Mouse (Mus musculus) thymus, adult 2 months (tissue): ENCODE results near the gene Wt1. TPM values are rescaled to one million over a fixed set of nuclear protein-coding genes. Genes with fewer than 3 reads are reported as not detected.

Source experiments
- DNase-seq: peaks from one replicate; pipeline ENCODE4 v3.0.0; 2021
- H3K27ac ChIP-seq: fragments of 200-500 bp; 2 replicates; pipeline ENCODE4 v1.5.1; 2012; ENCODE audit warnings: low read length, control low read depth; ENCODE audit not compliant: control insufficient read depth, insufficient read depth
- H3K27me3 ChIP-seq: fragments of 200-500 bp; 2 replicates; pipeline ENCODE4 v1.6.1; 2012; ENCODE audit warnings: mild to moderate bottlenecking, low read length, moderate library complexity, mixed read lengths; ENCODE audit not compliant: control insufficient read depth, insufficient read depth
- H3K36me3 ChIP-seq: fragments of 200-500 bp; 2 replicates; pipeline ENCODE4 v1.6.1; 2012; ENCODE audit warnings: mild to moderate bottlenecking, low read length, moderate library complexity; ENCODE audit not compliant: control insufficient read depth, insufficient read depth
- H3K4me1 ChIP-seq: fragments of 200-500 bp; replicated peaks from 2 replicates; pipeline ENCODE4 v1.6.1; 2012; ENCODE audit warnings: low read length; ENCODE audit not compliant: control insufficient read depth, insufficient read depth
- H3K4me3 ChIP-seq: fragments of 200-500 bp; 2 replicates; pipeline ENCODE4 v1.5.1; 2012; ENCODE audit warnings: mild to moderate bottlenecking, low read length, control low read depth, moderate library complexity; ENCODE audit not compliant: control insufficient read depth, insufficient read depth
- CTCF ChIP-seq: fragments of 200-500 bp; IDR thresholded peaks from 2 replicates; pipeline ENCODE4 v1.5.1; 2012; ENCODE audit warnings: mild to moderate bottlenecking, control low read depth, low read length, moderate library complexity, borderline replicate concordance; ENCODE audit not compliant: control insufficient read depth, poor library complexity, insufficient read depth; ENCODE audit errors: extremely low read depth
- POLR2A ChIP-seq: fragments of 200-500 bp; IDR thresholded peaks from 2 replicates; pipeline ENCODE4 v1.6.1; 2012; ENCODE audit warnings: mild to moderate bottlenecking, low read length, control low read depth, moderate library complexity; ENCODE audit not compliant: control insufficient read depth, poor library complexity, insufficient read depth; ENCODE audit errors: extremely low read depth
- WGBS: fragments of 180-500 bp; shearing (Covaris S2); methylation state at CpG from one replicate; pipeline ENCODE4 v1.1.7; 2018; 5-methylcytosine and 5-hydroxymethylcytosine counted together
- polyA plus RNA-seq: library from polyadenylated mRNA; depleted of rRNA; stranded (reverse); fragments of >200 nt; gene quantifications from 2 replicates; pipeline ENCODE4 v1.2.3, GENCODE M21; 2012

Wt1 gene
- polyA plus RNA-seq, 1 experiment = 3.9 TPM

DNA sequence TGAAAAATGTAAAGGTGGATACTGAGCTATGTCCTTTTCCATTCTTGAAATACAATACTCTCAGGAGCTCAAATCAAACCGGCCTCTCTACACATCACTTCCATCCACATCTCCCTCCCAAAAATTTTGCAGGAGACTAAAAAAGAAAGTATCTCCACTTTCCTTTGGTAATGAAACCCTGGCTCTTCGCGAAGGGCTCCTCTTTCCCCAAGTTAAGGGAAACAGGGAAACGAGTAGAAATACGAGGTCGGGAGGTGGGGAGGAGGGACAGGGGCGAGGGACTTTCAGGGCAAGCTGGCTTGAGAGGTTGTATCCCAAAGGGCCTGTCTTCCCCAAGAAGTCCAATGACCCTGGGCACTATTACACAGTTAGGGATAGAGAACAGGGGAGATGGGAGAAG, 1.9 kb upstream of the Wt1 start:
- no peak for TF ChIP-seq POLR2A
- no peak for TF ChIP-seq CTCF
- 13% methylated on average over 7 of the region's 7 CpGs for WGBS
- Histone ChIP-seq H3K27ac (no peak overlapping the region), H3K36me3 (no peaks in the 10 kb centered on the region), H3K4me3 (no peak overlapping the region), H3K27me3 (peaks cover 32% of the 10 kb centered on the region; the same call in 1 of the 2 replicates), H3K4me1 (no peaks in the 10 kb centered on the region)
- no peak for DNase-seq

DNA sequence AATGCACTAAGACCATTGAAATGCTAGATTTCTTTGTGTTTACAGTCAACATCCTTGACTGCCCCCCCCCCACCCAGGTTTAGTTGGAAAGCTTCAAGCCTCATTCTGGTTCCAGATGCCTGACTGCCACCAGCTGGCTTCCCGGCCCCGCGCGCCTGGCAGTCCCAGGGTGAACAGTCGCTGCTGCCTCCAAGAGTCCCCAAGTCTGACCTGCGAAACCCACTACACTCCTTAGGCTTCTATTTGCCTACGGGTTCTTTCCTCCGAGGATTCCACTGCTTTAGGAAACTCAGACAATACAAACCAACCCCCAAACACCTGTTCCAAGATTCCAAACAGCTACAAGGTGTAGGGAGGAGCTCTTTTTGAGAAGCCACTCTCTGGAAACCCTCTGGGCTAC, 1.1 kb upstream of the Wt1 start:
- WGBS = 15% methylated on average over 8 of the region's 8 CpGs
- H3K27me3 ChIP-seq = peaks cover 30% of the 10 kb centered on the region; the same call in 1 of the 2 replicates

DNA sequence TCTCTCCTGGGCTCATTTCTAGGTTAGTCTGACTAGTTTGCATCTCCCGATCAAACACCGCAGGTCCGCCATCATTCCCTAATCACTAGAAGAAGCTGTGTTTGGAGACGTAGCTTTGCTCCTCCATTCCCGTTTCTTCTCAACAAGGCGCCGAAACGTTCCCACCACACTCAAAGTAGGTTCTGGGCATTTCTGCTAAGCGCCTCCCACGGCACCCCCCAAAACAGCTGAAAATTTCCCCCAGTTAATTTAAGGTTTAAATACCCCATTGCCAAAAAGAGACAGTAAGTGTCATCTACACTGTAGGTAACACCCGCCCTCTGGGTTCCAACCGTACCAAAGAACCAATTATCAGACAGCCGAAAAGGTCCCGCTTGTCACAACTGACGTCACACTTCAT, 688 bp upstream of the Wt1 start:
- H3K27ac ChIP-seq = no peak overlapping the region
- 19% methylated on average over 15 of the region's 15 CpGs for WGBS
- no peak overlapping the region for H3K4me3 ChIP-seq
- no peaks in the 10 kb centered on the region for H3K36me3 ChIP-seq
- H3K4me1 ChIP-seq = no peaks in the 10 kb centered on the region
- no peak for TF ChIP-seq POLR2A
- TF ChIP-seq CTCF = no peak
- peaks cover 34% of the 10 kb centered on the region; the same call in 1 of the 2 replicates for H3K27me3 ChIP-seq
- no peak for DNase-seq

More for the DNA sequence above, 1.1 kb upstream of the Wt1 start:
- DNase-seq = no peak
- Histone ChIP-seq H3K36me3 (no peaks in the 10 kb centered on the region), H3K4me1 (no peaks in the 10 kb centered on the region), H3K4me3 (no peak overlapping the region), H3K27ac (no peak overlapping the region)
- TF ChIP-seq CTCF (no peak), POLR2A (no peak)

DNA sequence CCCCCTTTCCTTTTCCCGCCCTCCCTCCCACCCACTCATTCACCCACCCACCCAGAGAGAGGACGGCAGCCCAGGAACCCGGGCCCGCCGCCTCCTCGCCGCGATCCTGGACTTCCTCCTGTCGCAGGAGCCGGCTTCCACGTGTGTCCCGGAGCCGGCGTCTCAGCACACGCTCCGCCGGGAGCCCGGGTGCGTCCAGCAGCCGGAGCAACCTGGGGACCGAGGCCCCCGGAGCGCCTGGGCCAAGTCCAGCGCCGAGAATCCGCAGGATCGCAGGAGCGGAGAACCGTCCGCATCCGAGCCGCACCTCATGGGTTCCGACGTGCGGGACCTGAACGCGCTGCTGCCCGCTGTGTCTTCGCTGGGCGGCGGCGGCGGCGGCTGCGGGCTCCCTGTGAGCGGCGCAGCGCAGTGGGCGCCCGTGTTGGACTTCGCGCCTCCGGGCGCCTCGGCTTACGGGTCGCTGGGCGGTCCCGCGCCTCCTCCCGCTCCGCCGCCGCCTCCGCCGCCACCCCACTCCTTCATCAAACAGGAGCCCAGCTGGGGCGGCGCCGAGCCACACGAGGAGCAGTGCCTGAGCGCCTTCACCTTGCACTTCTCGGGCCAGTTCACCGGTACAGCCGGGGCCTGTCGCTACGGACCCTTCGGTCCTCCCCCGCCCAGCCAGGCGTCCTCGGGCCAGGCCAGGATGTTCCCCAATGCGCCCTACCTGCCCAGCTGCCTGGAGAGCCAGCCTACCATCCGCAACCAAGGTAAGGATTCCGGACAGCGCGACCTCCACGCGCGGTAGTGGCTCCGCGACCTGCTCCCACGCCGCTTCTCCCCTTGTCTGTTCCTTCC, 582 bp downstream of the Wt1 start:
- Histone ChIP-seq H3K27ac (no peak overlapping the region), H3K4me1 (no peaks in the 10 kb centered on the region), H3K36me3 (no peaks in the 10 kb centered on the region), H3K4me3 (no peak overlapping the region), H3K27me3 (peaks cover 39% of the 10 kb centered on the region)
- TF ChIP-seq POLR2A = no peak
- TF ChIP-seq CTCF = no peak
- 4% methylated on average over 91 of the region's 92 CpGs for WGBS
- DNase-seq = no peak

DNA sequence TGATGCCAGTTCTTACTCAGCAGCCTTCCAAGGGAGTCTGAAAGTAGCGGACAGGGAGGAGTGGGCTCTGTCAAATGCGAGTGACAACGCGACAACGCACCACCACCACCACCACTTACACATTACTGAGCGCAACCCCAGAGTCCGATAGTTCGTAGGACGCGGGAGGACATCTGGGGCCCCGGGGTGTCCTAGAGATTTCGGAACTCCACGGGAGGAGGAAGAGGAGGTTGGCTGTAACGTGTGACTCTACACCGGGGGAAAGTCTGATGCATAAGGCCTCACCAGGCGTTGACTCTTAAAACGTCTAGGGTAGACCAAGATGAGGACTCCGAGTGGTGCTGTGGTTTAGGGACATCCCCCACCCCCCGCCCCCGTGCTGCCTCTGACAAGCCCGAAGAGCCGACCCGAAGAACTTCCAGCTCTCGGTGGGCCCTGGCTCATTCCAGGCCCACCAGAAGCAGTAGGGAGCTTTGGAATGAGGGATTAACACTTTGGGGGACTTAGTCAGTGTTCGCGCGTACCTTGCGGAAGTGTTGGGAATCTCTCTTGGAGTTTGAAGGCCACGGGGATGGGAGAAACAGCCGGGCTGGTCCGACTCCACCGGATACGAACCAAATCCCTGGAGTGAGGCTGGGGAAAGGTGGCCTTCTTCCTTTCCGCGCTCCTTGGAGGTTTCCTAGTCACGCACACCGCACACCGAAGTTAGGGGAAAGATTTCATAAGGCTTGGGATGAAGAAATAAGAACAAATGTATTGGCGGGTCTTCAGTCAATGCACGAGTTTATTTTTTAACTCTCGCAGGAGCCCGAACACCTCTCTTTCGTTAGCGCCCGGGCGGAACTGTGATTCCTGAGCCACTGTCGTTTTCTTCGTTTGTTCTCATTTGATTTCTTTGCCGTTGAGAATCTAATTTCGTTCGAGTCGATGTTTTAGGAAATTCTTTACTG, 1.5 kb downstream of the Wt1 start:
- H3K27ac ChIP-seq = no peak overlapping the region
- TF ChIP-seq CTCF (0 out of 2 replicates have a peak, but pooled peaks have one; percentile 6), POLR2A (no peak)
- WGBS = 8% methylated on average over 52 of the region's 52 CpGs
- H3K27me3 ChIP-seq = peaks cover 36% of the 10 kb centered on the region
- H3K4me1 ChIP-seq = no peaks in the 10 kb centered on the region
- no peak for DNase-seq
- H3K36me3 ChIP-seq = no peaks in the 10 kb centered on the region
- no peak overlapping the region for H3K4me3 ChIP-seq

DNA sequence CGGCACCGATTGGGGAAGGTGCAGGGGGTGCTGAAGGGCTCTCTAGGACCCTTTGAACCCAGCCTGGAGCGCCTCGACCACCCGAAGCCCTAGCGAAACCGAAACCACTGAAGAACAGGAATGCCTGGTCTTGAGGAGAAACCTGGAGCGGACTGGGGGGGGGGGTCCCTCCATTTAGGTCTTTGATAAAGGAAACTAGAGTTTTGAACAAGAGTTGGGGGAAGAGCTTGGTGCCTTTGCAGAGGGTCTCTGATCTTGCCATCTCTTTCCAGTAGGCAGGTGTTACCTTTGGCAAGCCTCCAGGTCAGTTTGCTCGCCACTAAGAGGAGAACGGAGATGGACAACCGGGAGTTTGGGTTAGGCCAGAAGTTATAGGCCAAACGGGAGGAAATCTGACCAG, 2.2 kb downstream of the Wt1 start:
- H3K27me3 ChIP-seq = peaks cover 36% of the 10 kb centered on the region
- H3K4me3 ChIP-seq = no peak overlapping the region
- 12% methylated on average over 12 of the region's 12 CpGs for WGBS
- TF ChIP-seq POLR2A = no peak
- no peak overlapping the region for H3K27ac ChIP-seq
- H3K4me1 ChIP-seq = no peaks in the 10 kb centered on the region
- no peaks in the 10 kb centered on the region for H3K36me3 ChIP-seq
- no peak for DNase-seq
